Mouse (Mus musculus) macrophage (primary cell): ENCODE results near the gene March8. TPM values are rescaled to one million over a fixed set of nuclear protein-coding genes. Genes with fewer than 3 reads are reported as not detected.
A peak's percentile ranks its signal among the peaks of the same experiment; 100 is the strongest.

Experiments used
- H3K27ac ChIP-seq: fragments of 350-480 bp; formaldehyde crosslinking; 2 replicates; pipeline ENCODE4 v1.9.0; 2021
- H3K36me3 ChIP-seq: fragments of 350-480 bp; formaldehyde crosslinking; 2 replicates; pipeline ENCODE4 v1.9.0; 2021; ENCODE audit errors: inconsistent target
- H3K4me3 ChIP-seq: fragments of 350-480 bp; formaldehyde crosslinking; 2 replicates; pipeline ENCODE4 v1.9.0; 2021; ENCODE audit errors: inconsistent target
- H3K79me2 ChIP-seq: fragments of 350-480 bp; formaldehyde crosslinking; 2 replicates; pipeline ENCODE4 v1.9.0; 2021; ENCODE audit errors: inconsistent target
- WGBS: methylation state at CpG from one replicate; pipeline ENCODE4 v1.1.7; 2026; ENCODE audit warnings: inconsistent platforms; ENCODE audit not compliant: missing documents; 5-methylcytosine and 5-hydroxymethylcytosine counted together
- polyA plus RNA-seq: library from polyadenylated mRNA; stranded (reverse); fragments of 250-400 nt; gene quantifications from 3 replicates; pipeline ENCODE4 v1.2.4, GENCODE M21; 2018; ENCODE audit warnings: inconsistent platforms

The March8 gene
- polyA plus RNA-seq, 1 experiment from 2014 or later, result 63.6 TPM

DNA sequence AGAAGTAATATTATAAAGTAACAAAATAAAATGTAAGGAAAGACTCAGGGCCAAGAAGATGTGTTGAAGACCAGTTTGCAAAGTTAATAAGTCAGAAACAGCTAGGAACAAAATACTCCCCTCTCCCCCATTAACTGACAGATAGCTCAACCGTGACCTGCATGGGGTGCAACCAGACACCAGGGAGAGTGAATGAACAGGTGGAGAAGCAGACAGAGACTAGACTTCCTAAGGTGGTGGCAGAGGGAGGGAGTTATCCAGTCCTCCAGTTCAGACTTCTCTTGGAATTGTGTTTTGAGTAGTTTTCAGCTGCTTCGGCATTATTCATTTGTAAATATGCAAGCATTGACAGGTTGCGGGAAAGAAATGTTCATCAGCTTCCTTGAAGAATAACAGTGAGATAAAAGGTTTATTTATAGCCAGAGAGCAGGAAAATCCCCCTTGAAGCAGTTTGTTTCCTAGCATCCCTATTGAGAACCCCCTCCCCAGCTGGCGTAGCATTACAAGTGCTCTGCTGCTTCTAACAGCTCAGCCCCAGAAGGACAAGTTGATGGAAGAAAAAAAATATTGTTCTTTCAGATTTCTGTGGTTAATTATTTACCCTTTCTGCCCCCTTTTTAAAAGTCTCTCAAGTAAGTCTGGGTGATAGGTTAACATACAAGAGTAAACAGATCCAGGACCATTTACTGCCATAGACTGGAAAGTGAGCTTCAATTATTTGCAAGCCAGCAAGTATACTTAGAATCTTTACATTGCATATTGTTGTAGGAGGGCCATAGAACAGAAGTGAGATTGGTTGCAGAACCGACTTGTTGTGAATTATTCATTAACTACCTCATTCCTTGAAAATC, 47.6 kb downstream of the March8 start:
- H3K36me3 ChIP-seq, result no peaks in the 10 kb centered on the region
- WGBS, result 87% methylated on average over 5 of the region's 5 CpGs
- H3K79me2 ChIP-seq, result peaks cover 38% of the 10 kb centered on the region; the same call in 1 of the 2 replicates
- no peak overlapping the region for H3K4me3 ChIP-seq
- no peak overlapping the region for H3K27ac ChIP-seq

DNA sequence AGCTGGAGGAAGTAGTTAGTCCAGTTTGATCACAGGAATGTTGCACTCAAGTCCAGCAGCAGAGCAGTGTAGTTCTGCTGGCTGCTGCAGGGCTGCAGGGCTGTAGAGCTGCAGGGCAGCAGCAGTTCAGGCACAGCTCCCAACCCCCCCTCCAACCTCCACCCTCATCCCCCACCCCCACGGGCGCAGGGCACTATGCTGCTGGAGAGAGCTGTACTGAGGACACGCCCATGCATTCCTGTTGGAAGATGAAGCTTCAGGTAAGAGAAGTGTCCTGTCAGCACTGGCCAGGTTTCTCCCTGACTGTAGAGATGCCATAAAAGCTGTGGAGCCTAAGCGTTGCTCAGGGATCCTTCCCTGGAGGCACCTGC, 48.2 kb downstream of the March8 start:
- no peaks in the 10 kb centered on the region for H3K36me3 ChIP-seq
- H3K79me2 ChIP-seq, result peaks cover 34% of the 10 kb centered on the region; the same call in 1 of the 2 replicates
- H3K27ac ChIP-seq, result no peak overlapping the region
- H3K4me3 ChIP-seq, result no peak overlapping the region
- 92% methylated on average over 4 of the region's 4 CpGs for WGBS

DNA sequence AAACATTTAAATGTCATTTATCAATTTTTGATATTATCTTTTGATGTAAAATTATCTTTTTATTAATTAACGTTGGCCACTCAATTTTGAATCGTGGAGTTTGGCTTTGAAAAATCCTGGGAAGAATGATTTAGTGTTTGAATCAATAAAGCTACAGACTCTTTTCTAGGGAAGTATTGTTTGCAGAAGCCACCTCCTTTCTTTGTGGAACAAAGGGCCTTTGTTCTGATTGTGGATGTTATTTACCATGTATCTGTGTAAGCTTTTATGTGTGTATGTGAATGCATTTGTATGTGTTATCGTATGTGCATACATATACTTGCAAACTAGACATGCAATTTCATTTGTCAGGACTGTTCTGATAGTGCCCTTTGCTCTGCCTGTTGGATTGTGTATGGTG, 48.7 kb downstream of the March8 start:
- Histone ChIP-seq H3K36me3 (no peaks in the 10 kb centered on the region), H3K4me3 (no peak overlapping the region), H3K79me2 (peaks cover 30% of the 10 kb centered on the region; the same call in 1 of the 2 replicates), H3K27ac (no peak overlapping the region)
- WGBS, result 100% methylated on average over 3 of the region's 3 CpGs

DNA sequence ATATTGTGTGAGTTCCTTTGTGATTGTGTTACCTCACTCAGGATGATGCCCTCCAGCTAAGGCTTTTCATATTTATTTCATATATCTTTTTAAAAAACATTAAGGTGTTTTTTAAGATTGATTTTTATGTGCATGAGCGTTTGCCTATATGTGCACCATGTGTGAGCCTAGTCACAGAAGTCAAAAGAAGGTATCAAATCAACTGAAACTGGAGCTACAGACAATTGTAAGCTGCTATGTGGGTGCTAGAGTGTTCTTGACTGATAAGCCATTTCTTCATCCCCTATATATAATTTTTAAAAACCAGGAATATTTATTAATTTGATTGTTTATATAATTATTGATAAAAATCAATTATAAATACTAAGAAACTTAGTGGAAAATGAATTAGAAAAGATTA, 50.2 kb downstream of the March8 start:
- H3K4me3 ChIP-seq, result no peak overlapping the region
- WGBS, result 92% methylated on average over 1 of the region's 1 CpGs
- no peaks in the 10 kb centered on the region; the same call in 1 of the 2 replicates for H3K36me3 ChIP-seq
- H3K79me2 ChIP-seq, result peaks cover 14% of the 10 kb centered on the region; the same call in 1 of the 2 replicates
- H3K27ac ChIP-seq, result no peak overlapping the region

DNA sequence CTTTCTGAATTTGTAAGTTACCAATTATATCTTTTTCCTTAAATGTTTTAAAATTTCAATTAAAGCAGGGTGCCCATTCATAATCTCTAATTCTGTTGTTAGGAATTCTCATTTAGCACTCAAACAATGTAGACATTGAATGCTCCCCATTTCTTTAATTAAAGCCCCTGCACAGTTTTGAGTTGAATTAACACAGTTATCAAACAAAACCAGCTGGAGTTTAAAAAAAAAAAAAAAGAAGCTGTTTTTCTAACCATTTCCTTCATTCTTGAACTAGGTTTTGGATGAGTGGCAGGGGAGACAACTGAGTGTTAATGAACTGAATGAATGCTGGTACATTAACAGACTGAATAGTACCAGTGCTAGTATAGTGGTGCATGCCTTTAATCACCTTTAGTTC, 51.7 kb downstream of the March8 start:
- Histone ChIP-seq H3K4me3 (no peak overlapping the region), H3K79me2 (peaks cover 5% of the 10 kb centered on the region; the same call in 1 of the 2 replicates), H3K36me3 (peaks cover 4% of the 10 kb centered on the region; the same call in 1 of the 2 replicates), H3K27ac (no peak overlapping the region)

DNA sequence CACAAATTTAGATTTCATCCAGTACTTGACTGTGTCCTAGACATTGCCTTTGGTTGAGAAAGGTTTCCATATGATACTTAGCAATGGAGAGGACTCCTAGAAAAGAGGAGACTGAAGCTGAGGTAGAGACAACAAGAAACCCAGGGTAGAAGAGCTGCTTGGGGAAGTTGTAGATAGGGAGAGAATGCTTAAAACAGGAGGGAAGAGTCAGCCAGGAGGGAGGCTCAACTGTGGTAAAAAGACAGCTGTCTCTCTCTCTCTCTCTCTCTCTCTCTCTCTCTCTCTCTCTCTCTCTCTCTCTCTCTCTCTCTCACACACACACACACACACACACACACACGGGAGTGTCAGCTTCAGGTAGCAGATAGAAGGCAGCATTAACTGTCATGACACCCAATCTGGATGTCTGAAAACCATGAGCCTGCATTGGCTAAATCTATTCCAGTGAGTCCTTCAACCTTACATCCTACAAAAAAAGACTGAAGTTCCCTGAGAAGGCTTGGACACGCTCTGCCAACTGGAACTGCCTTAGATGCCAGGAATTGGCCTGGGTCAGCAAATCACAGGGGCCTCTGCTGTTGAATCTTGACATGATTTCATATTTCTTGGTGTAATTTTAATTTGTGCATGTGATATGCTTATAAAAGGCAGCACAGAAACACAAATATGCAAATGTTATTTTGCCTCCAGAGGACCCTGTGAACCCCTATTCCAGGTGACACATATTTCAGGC, 57.3 kb downstream of the March8 start:
- 100% methylated on average over 1 of the region's 2 CpGs for WGBS
- Histone ChIP-seq H3K36me3 (peaks cover 4% of the 10 kb centered on the region; the same call in 1 of the 2 replicates), H3K27ac (no peak overlapping the region), H3K79me2 (no peaks in the 10 kb centered on the region), H3K4me3 (no peak overlapping the region)

DNA sequence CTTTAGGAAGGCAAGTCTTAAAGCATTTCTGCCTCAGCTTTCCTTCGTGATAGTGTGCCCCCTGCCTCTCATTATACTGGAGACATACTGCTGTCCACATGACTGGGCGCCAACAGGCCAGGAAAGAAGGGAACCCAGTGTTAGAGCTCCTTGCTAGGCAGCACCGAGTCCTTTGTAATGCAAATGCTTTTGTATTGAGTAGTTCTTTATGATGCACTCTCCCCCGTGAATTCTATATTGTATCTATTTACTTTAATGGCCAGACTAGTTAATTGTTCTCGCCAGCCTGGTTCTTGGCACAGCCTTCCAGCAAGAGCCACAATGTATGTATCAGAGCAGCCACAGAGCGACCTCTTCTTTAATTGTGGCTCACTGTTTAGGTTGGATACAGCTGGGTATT, 59.8 kb downstream of the March8 start:
- Histone ChIP-seq H3K27ac (no peak overlapping the region), H3K4me3 (no peak overlapping the region), H3K79me2 (no peaks in the 10 kb centered on the region), H3K36me3 (peaks cover 12% of the 10 kb centered on the region; the same call in 1 of the 2 replicates)
- 95% methylated on average over 6 of the region's 6 CpGs for WGBS

DNA sequence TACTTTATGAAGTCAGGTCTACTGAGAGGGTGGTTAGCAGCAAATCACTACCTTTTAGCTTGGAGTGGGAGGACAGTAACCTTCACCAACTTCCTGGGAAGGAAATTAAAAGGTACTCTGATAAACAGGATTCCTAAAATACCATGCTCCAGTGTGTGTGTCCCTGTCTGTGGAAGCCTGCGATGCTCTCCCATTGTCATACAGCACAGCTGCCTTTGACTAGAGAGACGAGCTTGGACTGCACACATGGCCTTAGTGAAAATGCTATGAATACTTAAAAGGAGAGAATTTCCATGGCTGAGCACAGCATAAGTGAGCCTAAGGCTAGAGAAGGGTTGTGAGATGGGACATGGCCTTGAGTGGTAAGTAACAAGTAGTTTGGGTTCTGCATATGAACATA, 60.3 kb downstream of the March8 start:
- 94% methylated on average over 2 of the region's 2 CpGs for WGBS
- no peaks in the 10 kb centered on the region for H3K79me2 ChIP-seq

DNA sequence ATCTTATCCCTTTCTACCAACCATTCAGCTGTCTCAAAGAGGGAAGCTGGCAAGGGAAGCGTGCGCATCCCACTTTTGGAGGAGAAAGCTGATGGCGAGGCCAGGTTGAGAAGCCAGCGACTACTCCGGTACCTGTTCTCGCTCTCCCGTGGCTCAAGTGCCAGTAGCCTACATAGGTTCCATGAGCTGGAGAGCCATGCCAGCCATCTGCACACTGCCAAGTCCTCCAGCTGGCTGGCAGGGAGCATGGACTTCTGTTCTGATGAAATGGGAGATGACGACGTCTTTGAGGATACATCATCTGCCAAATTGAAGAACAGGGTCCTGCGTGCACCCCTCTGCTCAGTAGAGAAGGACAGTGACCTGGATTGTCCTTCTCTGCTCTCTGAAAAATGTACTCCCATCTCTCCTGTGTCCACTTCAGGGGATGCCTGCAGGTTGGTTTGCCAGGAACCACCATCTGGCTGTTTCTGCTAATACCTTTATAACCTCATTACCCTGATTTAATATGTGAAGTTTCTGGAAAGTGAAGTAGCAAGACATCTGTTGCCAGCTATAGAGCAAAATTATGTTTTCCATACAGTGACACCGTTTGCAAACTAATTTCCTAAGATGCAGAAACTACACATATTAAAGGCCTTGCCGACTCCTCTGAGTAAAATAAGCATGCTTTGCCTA, 64.1 kb downstream of the March8 start:
- WGBS, result 95% methylated on average over 12 of the region's 12 CpGs
- peaks cover 8% of the 10 kb centered on the region; the same call in 1 of the 2 replicates for H3K36me3 ChIP-seq
- no peak overlapping the region for H3K4me3 ChIP-seq

More for the DNA sequence above, 60.3 kb downstream of the March8 start:
- peaks cover 12% of the 10 kb centered on the region; the same call in 1 of the 2 replicates for H3K36me3 ChIP-seq
- H3K27ac ChIP-seq, result no peak overlapping the region
- no peak overlapping the region for H3K4me3 ChIP-seq

DNA sequence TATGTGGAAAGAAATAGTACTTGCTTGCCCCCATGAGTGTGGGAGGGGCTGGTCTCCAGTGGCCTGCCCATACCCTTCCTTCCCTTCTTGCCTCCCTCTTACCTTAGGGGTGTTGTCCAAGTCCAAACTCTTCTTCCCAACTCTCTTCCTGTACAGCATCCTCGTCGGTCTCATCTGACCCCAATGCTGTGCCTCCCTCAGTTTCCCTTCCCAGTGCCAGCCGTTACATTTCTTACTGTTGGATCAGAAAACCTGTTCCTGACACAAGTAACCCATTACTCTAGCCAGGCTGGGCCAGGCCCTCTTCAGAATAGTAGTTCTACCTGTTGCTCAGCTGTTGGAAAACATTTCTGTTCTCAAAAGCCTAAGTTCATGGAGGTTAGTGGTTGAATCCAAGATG, 64.6 kb downstream of the March8 start:
- no peak overlapping the region for H3K4me3 ChIP-seq
- no peak overlapping the region for H3K27ac ChIP-seq
- peaks cover 8% of the 10 kb centered on the region; the same call in 1 of the 2 replicates for H3K36me3 ChIP-seq
- H3K79me2 ChIP-seq, result no peaks in the 10 kb centered on the region
- 97% methylated on average over 3 of the region's 3 CpGs for WGBS

More for the DNA sequence above, 64.1 kb downstream of the March8 start:
- Histone ChIP-seq H3K27ac (no peak overlapping the region), H3K79me2 (no peaks in the 10 kb centered on the region)

DNA sequence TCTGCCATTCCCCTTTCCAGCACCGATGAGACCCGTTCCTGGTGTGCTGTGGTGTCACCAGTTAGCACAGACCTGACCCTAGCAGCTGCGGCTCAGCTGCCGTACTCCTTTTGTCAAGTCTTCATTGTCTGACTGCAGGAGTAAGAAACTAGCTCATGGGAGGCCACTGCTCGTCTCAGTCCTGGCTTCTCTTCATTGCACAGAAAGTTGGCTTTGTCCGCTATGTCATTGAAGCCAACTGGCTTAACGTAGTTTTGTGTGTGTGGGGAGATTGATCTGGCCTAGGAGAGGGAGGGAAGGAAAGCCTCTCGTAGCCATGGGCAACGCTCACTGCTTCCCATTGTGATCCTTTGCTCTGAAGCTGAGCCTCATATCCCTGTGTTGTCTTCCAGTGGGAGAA, 67.4 kb downstream of the March8 start:
- H3K27ac ChIP-seq, result peak overlapping the region; percentile 17; the same call in 1 of the 2 replicates
- H3K36me3 ChIP-seq, result peaks cover 14% of the 10 kb centered on the region; the same call in 1 of the 2 replicates
- 97% methylated on average over 9 of the region's 9 CpGs for WGBS
- no peaks in the 10 kb centered on the region for H3K79me2 ChIP-seq
- no peak overlapping the region for H3K4me3 ChIP-seq

DNA sequence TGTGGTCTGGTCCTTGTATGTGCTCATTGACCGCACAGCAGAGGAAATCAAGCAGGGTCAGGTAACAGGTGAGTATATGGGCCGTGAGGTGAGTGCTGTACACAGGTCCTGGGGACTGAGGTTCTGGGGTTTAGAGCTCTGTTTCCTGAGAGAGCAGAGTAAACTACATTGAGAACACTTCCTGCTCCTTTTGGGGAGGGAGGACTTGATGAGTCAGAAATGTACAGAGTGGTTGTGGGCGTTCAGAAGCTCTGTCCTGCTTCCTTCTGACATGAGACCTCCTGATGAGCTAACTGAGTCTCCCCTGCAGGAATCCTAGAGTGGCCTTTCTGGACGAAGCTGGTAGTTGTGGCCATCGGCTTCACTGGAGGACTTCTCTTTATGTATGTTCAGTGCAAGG, 67.9 kb downstream of the March8 start:
- H3K27ac ChIP-seq, result peak overlapping the region; percentile 17; the same call in 1 of the 2 replicates
- H3K4me3 ChIP-seq, result no peak overlapping the region
- no peaks in the 10 kb centered on the region for H3K79me2 ChIP-seq
- 70% methylated on average over 5 of the region's 5 CpGs for WGBS
- peaks cover 16% of the 10 kb centered on the region; the same call in 1 of the 2 replicates for H3K36me3 ChIP-seq

DNA sequence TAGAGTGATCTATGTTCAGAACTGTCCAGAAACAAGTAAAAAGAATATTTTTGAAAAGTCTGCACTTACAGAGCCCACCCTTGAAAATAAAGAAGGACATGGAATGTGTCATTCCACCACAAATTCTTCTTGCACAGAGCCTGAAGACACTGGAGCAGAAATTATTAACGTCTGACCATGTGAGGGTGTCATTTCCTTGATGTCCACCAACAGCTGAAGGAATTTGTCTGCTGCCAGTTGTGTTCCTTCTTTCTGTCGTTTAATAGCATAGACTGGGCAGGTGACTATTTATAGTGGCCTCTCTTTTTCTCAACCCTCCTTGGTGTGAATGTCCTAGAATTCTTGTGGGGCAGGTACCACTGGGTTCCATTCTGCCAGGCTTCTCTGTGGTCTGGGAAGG, 68.3 kb downstream of the March8 start:
- 72% methylated on average over 2 of the region's 2 CpGs for whole genome bisulfite sequencing
- Histone ChIP-seq H3K4me3 (no peak overlapping the region), H3K36me3 (peaks cover 12% of the 10 kb centered on the region; the same call in 1 of the 2 replicates), H3K79me2 (no peaks in the 10 kb centered on the region), H3K27ac (no peak overlapping the region)

DNA sequence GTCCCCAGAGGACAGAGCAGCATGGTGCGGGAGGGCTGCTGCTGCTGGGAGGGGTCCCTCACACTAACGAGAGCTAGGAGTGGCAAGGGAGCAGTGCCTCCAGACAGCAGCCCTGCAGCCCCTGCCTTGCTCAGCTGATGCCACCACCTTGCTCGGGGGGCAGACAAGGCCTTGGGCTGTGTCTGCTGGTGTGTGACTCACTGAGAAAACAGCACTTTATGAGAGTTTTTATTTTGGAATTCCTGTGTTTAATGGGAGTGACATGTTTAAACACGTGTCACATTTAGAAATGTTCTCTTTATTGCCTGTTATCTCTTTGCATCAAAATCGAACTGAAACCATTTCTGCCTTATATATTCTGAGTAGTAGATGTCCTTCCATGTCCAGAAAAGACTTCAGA, 68.9 kb downstream of the March8 start:
- Histone ChIP-seq H3K27ac (no peak overlapping the region), H3K4me3 (no peak overlapping the region), H3K36me3 (peaks cover 11% of the 10 kb centered on the region; the same call in 1 of the 2 replicates), H3K79me2 (no peaks in the 10 kb centered on the region)
- 90% methylated on average over 5 of the region's 5 CpGs for WGBS
